Mouse (Mus musculus): Measurements from ENCODE around the gene Ncs1. TPM values are rescaled to one million over a fixed set of nuclear protein-coding genes. Genes with fewer than 3 reads are reported as not detected.
A peak's percentile ranks its signal among the peaks of the same experiment; 100 is the strongest.

The Ncs1 gene
- total and polyA plus RNA-seq, 2 experiments from 2014 or later, result 181 to 202 TPM

DNA sequence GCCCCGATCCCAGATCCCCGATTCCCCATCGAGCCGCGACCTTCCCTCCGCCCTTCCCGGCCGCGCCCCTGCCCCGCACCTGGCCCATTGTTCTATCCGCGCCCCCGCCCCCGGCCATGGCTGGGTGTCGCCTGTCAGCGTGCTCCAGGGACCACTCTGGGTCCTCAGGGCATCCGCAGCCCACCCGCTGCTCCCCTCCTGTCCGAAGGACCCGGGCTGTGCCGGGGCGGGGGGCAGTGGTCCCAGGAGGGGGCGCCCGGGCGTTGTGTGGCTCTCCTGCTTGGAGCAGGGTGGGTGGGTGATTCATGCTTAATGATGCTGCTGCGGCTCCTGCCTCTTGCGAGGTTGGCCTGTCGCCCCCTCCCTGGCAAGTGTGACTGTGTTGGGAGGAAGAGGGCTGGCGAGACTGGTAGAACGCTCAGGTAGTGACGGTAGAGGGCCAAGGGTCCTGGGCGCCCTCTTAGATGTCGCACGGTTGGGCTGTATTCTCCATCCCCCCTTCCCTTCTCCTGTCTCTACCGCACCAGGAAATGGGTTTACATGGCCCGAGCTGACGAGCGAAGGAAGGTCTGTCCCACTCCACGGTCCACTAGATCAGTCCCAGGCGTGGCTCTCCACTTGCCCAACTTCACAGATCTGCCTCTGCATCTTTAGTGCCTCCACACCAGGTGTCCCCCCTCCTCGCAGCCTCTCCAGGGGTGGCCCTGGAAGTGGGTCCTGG, 788 bp downstream of the Ncs1 start:
- Histone ChIP-seq H3K27me3 (ENCODE audit: insufficient read depth, low read length) (no peaks in the 10 kb centered on the region), H3K4me3 (ENCODE audit: low read depth, low read length) (peak overlapping the region; percentile 98), H3K4me2 (ENCODE audit: low read depth, low read length, poor library complexity, severe bottlenecking) (peak overlapping the region; percentile 83), H3K36me3 (ENCODE audit: insufficient read depth, low read length) (peaks cover 5% of the 10 kb centered on the region; the same call in 1 of the 2 replicates), H3K9ac (replicated peaks; ENCODE audit: low read length, poor library complexity, severe bottlenecking) (peak overlapping the region; percentile 97), H3K27ac (ENCODE audit: low read depth, low read length) (peak overlapping the region; percentile 84), H3K9me3 (ENCODE audit: low read length) (no peaks in the 10 kb centered on the region), H3K4me1 (ENCODE audit: insufficient read depth, low read length) (peaks cover 19% of the 10 kb centered on the region; the same call in 1 of the 2 replicates)
- DNase-seq (ENCODE audit: low spot score) (peak; percentile 50), ATAC-seq (ENCODE audit: low FRiP score) (peak; percentile 52)
- peak; percentile 39 for TF ChIP-seq CTCF (IDR thresholded peaks at IDR 0.05)
- WGBS, result under 1% methylated on average over 38 of the region's 41 CpGs

DNA sequence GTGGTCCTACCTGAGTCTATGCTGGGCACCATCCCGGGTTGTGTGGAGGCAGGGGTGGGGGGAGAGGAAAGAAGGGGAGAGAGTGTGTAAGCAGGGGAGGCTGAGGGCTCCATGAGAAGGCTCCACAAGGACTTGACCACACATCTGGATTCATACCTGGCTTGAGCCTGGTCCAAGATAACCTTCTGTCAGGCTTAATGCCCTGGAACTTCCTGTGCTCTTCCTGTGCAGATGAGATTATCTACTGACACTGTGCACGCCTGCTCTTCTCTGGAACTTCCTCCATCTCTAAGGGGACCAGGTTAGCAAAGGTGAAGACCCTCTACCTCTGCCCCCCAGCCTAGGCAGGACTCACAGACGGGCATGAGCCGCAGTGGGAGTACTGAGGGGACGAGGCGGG, 3.2 kb downstream of the Ncs1 start:
- DNase-seq (ENCODE audit: low spot score) (no peak), ATAC-seq (ENCODE audit: low FRiP score) (no peak)
- Histone ChIP-seq H3K36me3 (ENCODE audit: insufficient read depth, low read length) (peaks cover 5% of the 10 kb centered on the region; the same call in 1 of the 2 replicates), H3K27ac (ENCODE audit: low read depth, low read length) (no peak overlapping the region), H3K9me3 (ENCODE audit: low read length) (no peaks in the 10 kb centered on the region), H3K4me2 (ENCODE audit: low read depth, low read length, poor library complexity, severe bottlenecking) (no peak overlapping the region), H3K27me3 (ENCODE audit: insufficient read depth, low read length) (no peaks in the 10 kb centered on the region), H3K9ac (replicated peaks; ENCODE audit: low read length, poor library complexity, severe bottlenecking) (no peak overlapping the region), H3K4me1 (ENCODE audit: insufficient read depth, low read length) (peaks cover 19% of the 10 kb centered on the region; the same call in 1 of the 2 replicates), H3K4me3 (ENCODE audit: low read depth, low read length) (no peak overlapping the region)
- TF ChIP-seq CTCF (IDR thresholded peaks at IDR 0.05), result no peak
- whole genome bisulfite sequencing, result 93% methylated on average over 6 of the region's 6 CpGs

DNA sequence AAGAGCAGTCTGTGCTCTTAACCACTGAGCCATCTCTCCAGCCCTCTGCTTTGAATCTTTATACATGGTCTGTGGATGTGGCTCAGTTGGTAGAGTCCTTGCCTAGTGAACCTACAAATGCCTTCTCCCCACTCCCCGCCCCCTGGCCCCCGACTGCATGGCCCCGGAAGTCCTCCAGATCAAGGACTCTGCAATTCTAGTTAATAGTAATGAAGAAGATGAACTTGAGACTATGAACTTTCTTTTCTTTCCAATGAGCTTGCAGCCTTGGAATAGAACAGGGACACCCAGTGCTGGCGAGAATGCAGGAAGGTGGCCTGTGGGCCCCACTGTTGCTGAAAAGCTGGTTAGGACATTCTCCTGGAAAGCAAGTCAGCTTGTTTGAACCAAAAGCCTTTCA, 6.5 kb downstream of the Ncs1 start:
- 98% methylated on average over 4 of the region's 4 CpGs for WGBS
- DNase-seq (ENCODE audit: low spot score), result no peak
- H3K9ac ChIP-seq (replicated peaks; ENCODE audit: low read length, poor library complexity, severe bottlenecking), result no peak overlapping the region
- no peak overlapping the region for H3K4me2 ChIP-seq (ENCODE audit: low read depth, low read length, poor library complexity, severe bottlenecking)
- no peak for ATAC-seq (ENCODE audit: low FRiP score)
- TF ChIP-seq CTCF (IDR thresholded peaks at IDR 0.05), result no peak
- no peak overlapping the region for H3K27ac ChIP-seq (ENCODE audit: low read depth, low read length)
- H3K36me3 ChIP-seq (ENCODE audit: insufficient read depth, low read length), result peaks cover 5% of the 10 kb centered on the region; the same call in 1 of the 2 replicates
- no peaks in the 10 kb centered on the region for H3K9me3 ChIP-seq (ENCODE audit: low read length)
- no peaks in the 10 kb centered on the region for H3K27me3 ChIP-seq (ENCODE audit: insufficient read depth, low read length)
- H3K4me3 ChIP-seq (ENCODE audit: low read depth, low read length), result no peak overlapping the region
- H3K4me1 ChIP-seq (ENCODE audit: insufficient read depth, low read length), result peaks cover 26% of the 10 kb centered on the region

DNA sequence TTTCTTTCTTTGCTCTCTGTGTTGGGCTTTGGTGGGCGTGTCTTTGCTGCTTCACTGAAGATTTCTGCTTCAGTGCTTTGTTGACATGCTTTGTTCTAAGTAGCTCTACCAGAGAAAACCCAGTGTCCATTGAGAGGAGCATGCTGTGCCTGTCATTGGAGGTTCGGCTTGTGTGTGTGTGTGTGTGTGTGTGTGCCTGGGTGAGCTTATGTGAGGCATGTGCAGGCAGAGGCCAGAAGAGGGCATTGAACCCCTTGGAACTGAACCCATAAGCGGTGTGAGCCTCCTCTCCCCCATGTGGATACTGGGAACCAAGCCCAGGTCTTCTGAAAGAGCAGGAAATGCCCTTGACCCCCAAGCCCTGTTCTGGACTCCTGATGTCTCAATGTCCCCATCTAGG, 7.8 kb downstream of the Ncs1 start:
- Histone ChIP-seq H3K27me3 (ENCODE audit: insufficient read depth, low read length) (no peaks in the 10 kb centered on the region), H3K4me1 (ENCODE audit: insufficient read depth, low read length) (peaks cover 22% of the 10 kb centered on the region), H3K9me3 (ENCODE audit: low read length) (no peaks in the 10 kb centered on the region), H3K4me3 (ENCODE audit: low read depth, low read length) (no peak overlapping the region), H3K27ac (ENCODE audit: low read depth, low read length) (no peak overlapping the region), H3K9ac (replicated peaks; ENCODE audit: low read length, poor library complexity, severe bottlenecking) (no peak overlapping the region), H3K4me2 (ENCODE audit: low read depth, low read length, poor library complexity, severe bottlenecking) (no peak overlapping the region), H3K36me3 (ENCODE audit: insufficient read depth, low read length) (peaks cover 5% of the 10 kb centered on the region; the same call in 1 of the 2 replicates)
- TF ChIP-seq CTCF (IDR thresholded peaks at IDR 0.05), result 0 out of 2 replicates have a peak, but pooled peaks have one; percentile 6
- ATAC-seq (ENCODE audit: low FRiP score), result no peak
- WGBS, result 34% methylated on average over 3 of the region's 3 CpGs
- DNase-seq (ENCODE audit: low spot score), result peak; percentile 63

DNA sequence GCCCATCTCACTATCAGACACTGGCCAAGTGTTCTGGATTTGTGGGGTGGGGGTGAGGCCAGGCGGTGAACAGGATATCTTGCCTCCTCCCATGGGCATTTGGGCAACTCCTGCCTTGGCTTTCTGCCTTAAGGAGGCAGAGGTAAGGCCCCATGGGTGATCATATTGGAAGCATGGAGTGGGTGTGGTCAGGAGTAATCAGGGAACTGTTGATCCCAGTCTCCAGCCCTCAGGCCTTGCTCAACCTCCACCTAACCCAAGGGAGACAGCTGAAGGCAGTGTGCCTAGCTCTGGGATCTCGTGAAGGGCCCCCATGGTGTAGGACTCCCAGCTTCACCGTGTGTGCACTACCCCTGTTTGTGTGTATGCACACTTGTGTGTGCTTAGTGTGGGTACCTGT, 9.2 kb downstream of the Ncs1 start:
- no peak for ATAC-seq (ENCODE audit: low FRiP score)
- Histone ChIP-seq H3K27ac (ENCODE audit: low read depth, low read length) (no peak overlapping the region), H3K36me3 (ENCODE audit: insufficient read depth, low read length) (no peaks in the 10 kb centered on the region), H3K4me1 (ENCODE audit: insufficient read depth, low read length) (peaks cover 35% of the 10 kb centered on the region), H3K27me3 (ENCODE audit: insufficient read depth, low read length) (no peaks in the 10 kb centered on the region), H3K9ac (replicated peaks; ENCODE audit: low read length, poor library complexity, severe bottlenecking) (no peak overlapping the region), H3K9me3 (ENCODE audit: low read length) (no peaks in the 10 kb centered on the region), H3K4me3 (ENCODE audit: low read depth, low read length) (no peak overlapping the region), H3K4me2 (ENCODE audit: low read depth, low read length, poor library complexity, severe bottlenecking) (no peak overlapping the region)
- WGBS, result 96% methylated on average over 3 of the region's 3 CpGs
- no peak for TF ChIP-seq CTCF (IDR thresholded peaks at IDR 0.05)
- no peak for DNase-seq (ENCODE audit: low spot score)

Measured in midbrain, postnatal 0 days (tissue).